Mouse (Mus musculus) lung, adult 18-20 months (tissue): ENCODE results near the gene Gm40193.
A peak's percentile ranks its signal among the peaks of the same experiment; 100 is the strongest.
"Not testable (repeated sequence)": the region's sequence is repeated elsewhere in the genome, so short reads cannot be mapped to it uniquely, and the experiment has no call there.

Experiments used
- DNase-seq, 2 experiments: peaks; one replicate each; pipeline ENCODE4 v3.0.0; 2022; ENCODE audit warnings: mixed read lengths in 2 of 2

Gm40193 gene

DNA sequence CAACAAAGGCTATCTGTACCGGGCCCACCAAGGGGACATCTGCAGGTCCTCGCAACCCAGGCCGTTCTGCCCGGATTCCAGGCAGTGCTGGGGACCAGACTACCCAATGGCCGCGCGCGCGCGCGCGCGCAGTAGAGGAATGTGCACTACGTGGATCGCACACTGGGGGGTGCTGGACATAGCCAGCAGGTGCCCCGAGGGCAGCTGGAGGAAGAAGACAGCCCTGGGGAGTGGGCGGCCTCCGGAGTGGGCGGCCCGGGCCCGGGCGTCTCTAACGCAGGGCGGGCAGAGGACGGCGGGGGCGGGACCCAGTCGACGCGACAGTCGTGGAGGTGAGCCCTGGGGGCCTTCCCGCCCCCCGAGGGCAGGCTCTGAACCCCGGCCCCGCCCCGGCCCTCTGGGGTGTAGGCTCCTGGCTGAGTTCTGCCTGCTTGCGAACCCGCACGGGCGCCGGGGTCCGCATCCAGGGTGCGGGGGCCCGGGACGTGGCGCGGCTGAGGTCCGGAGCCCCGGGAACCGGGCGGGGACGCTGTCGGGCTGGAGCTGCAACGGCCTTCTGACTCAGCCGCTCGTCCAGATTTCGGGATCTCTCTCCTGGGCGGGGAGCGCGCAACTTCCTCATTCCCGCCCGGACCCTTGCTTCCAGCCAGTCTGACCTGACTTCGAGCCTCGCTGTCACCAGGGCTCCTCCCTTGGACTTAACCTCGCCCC, 7.3 kb upstream of the Gm40193 start, which contains the start of gene Pld2:
Pld2 (plus strand) TSS at position 188 of the 711 bp plus-strand sequence.
- peak; percentile 93 to 96 for DNase-seq

DNA sequence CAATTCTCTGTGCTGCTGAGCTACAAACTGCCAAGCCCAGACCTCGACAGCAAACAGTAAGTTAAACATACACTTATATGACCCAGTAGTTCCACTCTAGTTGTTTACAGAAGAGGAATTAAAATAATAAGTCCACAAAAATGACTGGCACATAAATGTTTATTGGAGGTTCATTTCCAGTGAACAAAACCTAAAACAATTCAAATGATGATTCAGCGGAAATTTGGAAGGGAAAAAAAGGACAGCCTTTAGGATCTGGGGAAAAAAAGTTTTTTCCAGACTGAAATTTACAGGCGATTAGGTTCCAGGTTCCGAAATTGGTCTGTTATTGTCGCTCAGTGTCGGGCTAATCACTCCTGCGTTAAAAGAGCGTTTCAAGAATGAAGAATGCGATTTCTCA, 6.7 kb upstream of the Gm40193 start:
- DNase-seq: no peak

DNA sequence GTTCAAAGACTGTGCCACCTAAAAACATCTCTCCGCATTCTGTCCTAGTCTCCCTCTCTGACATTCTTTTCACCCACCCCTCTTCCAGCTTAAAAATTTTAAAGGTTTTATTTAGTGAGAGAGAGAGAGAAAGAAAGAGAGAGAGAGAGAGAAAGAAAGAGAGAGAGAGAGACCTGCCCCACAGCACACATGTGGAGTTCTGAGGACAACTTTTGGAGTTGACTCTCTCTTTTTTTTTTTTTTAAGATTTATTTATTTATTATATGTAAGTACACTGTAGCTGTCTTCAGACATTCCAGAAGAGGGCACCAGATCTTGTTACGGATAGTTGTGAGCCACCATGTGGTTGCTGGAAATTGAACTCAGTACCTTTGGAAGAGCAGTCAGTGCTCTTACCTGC, 1.7 kb downstream of the Gm40193 start:
- DNase-seq: not testable (repeated sequence)

DNA sequence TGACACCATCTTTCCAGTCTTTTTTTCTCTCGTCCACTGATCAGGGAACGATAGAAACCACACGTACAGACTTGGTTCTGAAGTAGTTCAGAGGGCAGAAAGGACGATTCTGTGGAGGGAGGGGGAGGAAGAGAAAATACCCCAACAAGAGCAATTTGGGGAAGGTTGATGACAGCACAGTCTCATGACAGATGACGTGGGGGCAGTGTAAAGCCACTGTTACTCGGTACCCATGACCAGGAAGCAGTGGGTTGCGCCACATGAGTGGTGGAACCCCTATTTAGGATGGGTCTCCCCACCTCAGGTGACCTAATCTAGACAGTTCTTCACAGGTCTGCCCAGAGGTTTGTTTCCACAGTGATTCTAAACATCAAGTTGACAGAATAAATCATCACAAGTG, 4.1 kb downstream of the Gm40193 start:
- no peak for DNase-seq

DNA sequence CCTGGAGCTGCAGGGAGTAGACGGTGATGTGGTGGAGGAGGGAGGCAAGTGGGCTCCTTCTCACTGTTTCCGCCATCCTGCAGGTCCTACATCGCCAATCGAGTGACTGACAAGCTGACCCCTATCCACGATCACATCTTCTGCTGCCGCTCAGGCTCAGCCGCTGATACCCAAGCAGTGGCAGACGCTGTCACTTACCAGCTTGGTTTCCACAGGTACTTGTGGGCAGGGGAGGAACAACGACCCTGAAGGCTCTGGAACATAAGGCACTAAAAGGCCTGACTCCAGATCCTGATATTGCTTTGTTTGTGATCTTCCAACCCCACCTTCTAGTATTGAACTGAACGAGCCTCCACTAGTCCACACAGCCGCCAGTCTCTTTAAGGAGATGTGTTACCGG, 6.5 kb downstream of the Gm40193 start:
- no peak for DNase-seq

DNA sequence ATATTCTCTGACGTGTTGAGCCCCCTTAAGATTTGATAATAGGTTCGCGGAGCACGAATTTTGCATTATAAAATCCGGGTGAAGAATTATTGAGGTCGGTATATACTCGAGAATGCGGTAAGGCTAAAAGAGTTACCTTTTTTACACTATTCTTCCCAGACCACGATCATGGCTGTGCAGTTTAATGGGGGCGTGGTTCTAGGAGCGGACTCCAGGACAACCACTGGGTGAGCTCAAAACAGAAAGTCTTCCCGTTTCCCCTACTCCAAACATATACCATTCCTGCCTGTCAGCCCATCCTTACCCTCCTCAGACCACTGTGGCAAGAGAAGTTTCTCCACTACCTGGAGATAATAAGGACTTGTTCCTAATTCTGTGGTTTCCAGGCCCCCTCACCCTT, 7.0 kb downstream of the Gm40193 start:
- no peak for DNase-seq

DNA sequence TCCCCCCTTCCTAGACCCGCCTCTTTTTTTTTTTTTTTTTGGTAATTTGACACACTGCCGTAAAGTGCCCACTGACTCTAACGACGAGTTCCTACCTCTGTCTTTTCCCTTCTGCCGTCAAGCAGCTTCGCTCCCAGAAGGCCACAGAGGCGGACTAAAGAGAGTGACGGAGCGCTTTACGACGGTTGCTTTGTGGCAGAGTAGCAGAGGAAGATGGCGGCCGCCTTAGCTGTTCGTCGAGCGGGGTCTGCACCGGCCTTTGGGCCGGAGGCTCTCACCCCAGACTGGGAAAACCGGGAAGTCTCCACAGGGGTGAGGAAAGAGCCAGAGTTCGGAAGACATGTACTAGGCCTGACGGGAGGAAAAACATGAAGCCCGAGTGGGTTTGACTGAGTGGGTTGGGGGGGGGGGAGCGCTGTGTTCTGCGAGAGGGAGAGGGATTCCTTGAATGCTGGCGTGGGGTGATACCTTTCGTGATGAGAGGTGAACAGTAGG, 7.5 kb downstream of the Gm40193 start, which contains the start of gene Psmb6:
Psmb6 (plus strand) TSS at position 184 of the 495 bp plus-strand sequence.
- peak; percentile 95 to 97 for DNase-seq

DNA sequence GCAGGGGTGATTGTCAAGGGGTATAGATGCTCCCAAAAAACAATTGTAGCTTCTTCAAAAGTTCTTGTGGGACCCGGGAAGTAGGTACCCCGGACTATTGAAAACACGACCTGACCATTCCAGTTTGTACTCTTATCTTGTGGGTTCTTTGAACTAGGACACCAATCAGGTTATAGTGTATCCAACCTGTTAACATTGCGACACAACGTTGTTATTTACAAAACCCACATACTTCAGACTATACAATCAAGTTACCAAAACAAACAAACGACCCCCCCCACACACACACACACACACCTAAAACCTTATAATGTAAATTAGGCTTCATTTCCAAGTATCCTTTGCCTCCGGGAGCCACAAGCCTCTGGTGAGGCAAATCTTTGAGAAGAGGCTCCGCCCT, 8.0 kb downstream of the Gm40193 start:
- no peak for DNase-seq

DNA sequence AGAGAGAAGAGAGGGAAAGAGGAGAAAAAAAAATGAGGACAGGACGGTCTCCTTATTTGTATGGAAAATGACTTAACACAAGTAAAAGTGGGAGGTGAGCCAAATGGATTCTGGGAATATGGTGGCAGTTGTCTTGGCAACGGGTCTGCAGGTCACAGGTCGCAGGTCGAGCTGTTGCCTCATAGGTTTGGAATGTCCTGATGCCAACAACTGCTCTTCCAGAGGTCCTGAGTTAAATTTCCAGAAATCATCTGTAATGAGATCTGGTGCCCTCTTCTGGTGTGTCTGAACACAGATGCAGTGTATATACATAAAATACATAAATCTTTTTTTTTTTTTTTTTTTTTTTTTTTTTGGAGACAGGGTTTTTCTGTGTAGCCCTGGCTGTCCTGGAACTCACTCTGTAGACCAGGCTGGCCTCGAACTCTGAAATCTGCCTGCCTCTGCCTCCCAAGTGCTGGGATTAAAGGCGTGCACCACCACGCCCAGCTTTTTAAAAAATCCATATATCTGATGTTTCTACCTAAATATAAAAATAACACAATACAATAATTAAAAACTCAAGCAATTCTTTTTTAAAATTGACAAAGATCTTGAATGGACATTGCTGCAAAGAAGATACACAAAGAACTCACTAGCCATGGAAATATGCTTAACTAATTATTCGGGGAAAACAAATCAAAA, 9.3 kb downstream of the Gm40193 start:
- DNase-seq: not testable (repeated sequence)

DNA sequence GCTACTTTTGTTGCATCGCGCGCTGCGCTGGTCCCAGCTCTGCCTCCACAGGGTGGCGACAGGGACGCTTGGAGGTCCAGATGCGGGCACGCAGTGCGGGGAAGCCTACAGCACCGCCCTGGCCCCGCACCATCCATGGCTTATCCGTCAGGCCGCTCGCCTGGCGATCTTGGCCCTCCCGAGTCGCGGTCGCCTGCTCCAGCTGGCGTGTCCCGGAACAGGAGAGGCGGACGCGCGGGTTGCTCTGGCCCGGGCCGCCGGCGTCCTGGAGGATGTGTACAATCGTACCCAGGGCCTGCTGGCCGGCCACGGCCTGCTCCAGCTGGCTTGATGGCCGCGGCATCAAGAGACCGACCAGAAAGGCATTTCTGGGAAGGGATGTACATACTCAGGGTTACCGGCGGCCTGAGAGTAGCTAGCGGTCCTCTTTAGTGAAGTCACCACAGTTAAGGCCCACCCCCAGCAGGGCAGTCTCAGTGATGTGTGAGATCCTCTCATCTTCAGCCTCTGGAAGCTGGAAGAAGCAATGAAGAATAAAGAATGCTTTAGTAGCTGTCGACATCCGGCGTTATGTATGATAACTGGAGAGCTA, 12.5 kb downstream of the Gm40193 start:
- DNase-seq: peak in 1 of 2 experiments; percentile 25

DNA sequence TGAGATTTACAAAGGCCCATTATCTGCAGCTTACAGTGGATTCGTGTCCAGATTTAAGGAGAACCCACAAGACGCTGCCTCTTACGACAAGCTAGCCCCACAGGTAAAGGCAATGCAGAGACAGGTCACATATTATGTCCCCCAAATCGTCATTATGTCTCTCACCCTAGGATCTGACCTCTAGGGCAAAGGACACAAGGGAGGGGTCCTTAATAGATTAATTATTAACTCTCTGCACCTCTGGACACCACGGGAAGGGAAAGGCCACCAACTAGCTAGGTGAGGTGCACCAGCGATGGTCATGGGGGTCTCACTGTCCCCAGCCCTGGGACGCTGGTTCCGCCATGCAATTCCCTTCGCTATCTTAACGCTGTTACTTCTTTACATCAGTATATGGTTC, 13.8 kb downstream of the Gm40193 start, which contains the start of gene Gltpd2:
Gltpd2 (plus strand) TSS at position 274 of the 400 bp plus-strand sequence.
- no peak for DNase-seq

DNA sequence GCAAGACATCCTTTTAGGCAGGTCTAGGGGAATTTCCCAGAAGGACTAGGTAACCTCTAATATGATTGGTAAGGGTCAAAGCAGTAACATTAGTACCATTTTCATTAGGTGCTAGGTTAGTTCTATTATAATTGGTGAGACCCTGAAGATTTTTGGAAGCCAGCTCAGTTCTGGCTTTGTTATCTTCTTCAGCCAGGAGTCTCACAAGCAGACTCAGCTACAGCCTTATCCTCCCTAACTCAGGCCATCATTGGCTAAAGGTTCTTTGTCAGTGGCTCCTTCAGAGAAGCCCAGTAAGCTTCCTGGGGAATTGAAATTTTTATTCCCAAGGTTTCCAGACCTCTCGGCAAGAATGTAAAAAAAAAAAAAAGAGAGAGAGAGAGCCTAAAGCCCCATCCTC, 14.3 kb downstream of the Gm40193 start:
- no peak for DNase-seq

DNA sequence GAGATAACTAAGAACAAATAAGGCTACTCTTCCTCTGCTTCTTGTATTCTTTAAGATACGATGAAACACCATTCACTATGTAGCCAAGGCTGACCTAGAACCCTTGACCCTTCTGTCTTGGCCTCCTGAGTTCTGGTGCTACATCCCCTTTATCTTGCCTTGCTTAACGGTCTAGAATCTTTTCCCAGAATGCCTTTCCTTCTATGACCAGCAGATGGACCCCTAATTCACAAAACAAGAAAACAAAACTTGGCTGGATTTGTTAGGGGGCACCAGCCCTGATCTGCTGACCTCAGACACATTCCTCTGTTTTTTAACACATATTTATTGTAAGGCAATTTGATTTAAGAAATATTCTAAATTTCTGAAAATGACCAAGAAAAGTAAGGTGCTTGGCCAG, 16.4 kb downstream of the Gm40193 start:
- DNase-seq: peak in 1 of 2 experiments; percentile 31

DNA sequence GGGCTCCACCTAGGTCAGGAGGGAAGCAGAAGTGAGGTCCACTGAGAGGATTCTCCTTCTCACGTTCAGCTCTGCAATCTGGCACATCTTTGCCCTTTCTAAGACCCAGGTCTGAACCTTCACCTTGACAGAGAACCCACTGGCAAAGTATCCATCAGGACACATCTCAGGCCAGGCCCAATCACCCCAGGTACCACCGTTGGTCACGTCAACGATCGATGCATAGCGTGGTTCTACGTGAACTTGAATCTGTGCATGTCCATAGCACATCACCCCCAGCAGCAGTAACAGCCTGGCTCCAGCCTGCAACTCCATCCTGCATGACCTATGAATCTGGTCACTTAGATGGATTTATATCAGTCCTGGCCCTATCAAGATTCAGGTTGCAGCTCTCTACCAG, 18.5 kb downstream of the Gm40193 start, which contains the start of gene Vmo1:
Vmo1 (minus strand) TSS at position 329 of the 400 bp plus-strand sequence.
- no peak for DNase-seq

DNA sequence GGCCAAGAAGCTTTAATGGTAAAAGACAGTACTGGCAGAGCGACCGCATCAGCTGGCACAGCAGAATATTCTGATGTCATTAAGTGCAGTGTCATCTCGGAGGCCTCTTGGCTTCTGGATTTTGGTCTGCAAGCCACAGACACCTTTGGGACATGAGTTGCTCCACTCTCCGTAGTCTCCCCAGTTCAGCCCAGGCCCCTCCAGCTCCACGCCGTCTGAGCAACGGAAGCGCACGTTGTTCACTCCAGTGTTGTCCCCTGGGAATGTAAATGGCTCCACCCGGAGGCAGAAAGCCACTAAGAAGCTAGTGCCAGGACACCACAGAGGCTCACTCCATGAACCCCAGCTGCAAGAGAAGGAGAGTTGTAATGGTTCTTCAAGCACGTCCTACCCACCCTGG, 19.2 kb downstream of the Gm40193 start:
- no peak for DNase-seq

DNA sequence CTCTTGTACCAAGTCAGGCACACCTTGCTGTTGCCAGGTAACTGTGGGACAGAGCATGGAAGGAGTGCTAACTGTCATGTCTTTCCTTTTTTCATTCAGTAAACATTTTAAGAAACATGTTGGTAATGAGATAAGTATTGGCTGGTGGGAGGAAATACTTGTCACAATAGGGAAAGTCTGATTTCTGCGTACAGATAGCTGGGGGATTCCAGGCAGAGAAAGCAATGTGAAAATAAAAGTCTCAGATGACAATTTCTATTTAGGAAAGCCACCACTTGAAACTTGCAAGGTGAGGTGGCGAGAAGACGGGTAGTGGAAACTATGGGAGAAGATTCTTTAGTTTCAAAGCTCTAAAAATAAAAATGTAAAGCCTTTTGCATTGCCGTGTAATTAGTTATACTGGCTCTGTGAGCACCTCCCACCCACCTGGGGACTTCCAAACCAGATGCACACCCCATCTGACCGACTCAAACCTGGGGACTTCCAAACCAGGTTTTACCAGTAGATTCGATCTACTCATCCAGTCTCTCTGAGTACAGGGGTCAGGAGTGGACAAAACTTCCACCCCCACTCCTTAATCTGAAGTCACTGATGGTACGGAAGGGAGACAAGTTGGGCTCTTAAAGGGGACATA, 19.9 kb downstream of the Gm40193 start:
- no peak for DNase-seq

DNA sequence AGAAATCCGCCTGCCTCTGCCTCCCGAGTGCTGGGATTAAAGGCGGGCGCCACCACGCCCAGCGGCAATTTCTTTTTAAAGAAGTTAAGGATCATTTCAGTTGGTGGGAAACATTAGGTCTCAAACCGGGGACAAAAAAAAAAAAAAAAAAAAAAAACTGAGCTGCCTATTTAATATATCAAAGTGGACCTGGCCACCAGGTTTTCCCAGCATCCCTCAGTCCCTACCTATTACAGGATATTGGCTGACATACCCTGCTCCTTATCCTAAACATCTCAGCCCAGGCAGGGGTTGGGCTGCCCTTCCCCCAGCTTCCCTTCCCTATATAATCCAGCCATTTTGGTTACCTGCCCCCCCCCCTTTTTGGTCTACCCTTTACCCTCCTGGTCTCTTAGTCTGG, 20.9 kb downstream of the Gm40193 start:
- no peak for DNase-seq

DNA sequence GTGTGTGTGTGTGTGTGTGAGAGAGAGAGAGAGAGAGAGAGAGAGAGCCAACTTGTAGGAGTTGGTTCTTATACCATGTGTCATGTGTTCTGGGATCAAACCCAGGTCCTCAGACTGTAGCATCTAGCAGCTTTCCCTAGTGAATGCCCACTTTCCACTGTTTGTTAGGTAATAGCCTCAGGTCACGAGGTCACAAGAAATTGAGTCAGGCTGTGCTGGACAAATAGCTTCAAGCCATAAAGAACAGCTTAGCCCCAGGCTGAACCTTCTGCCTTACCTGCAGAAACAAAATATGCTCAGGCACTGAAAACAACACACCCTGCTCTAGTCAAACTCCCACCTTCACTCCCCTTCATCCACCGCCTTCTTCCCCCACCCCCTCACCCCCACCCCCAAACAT, 21.5 kb downstream of the Gm40193 start:
- DNase-seq: no peak

DNA sequence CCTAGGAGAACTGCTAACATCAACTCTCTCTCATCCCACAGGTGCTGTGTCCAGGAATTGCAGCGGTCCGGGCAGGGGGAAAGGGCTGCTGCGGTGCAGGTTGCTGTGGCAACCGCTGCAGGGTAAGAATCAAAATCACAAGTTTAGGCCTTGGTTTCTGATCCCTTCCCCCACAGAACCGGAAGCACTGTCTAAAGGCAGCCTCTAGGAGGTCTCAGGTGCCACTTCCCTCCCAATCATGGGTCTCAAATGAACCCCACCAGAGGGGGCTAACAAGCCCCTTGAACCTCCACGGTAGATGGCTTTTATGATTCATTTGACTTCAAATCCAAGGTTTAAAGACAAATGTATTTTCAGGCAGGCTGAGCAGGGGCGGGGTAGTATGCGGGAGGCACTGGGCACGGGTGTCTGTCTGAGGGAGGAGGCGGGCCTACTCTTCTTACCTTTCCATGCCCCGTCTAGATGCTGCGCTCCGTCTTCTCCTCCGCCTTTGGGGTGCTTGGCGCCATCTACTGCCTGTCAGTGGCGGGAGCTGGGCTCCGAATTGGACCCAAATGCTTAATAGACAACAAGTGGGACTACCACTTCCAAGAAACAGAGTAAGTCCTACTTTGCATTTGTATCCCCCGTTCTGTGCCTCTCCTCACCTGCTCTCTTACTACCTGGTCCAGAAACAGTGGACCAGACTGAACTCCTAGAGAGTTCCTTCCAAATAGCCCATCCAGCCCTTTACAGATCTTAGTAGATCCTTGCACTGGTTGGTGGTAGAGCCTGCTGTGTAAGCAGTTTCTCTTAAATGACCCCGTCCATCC, 22.8 kb downstream of the Gm40193 start:
- peak; percentile 27 to 51 for DNase-seq

DNA sequence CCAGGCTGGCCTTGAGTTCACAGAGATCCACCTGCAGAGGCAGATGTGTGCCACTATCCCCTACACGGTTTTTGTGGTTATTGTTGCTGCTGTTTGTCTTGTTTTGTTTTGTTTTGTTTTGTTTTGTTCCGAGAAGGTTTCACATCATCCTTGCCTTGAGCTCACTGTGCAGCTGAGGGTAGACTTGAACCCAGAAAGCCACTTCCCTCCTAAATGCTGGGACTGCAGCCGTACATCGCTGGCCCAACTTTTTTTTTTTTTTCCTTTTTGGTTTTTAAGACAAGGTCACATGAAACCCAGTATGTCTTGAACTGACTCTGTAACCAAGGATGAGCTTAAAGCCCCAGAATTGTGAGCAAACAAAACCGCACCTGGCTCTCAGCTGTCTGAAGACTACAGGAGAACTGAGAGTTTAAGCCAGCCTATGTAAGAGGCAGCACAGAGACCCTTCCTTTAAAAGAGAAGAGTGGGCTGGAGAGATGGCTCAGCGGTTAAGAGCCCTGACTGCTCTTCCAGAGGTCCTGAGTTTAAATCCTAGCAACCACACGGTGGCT, 25.7 kb downstream of the Gm40193 start:
- DNase-seq: no peak

DNA sequence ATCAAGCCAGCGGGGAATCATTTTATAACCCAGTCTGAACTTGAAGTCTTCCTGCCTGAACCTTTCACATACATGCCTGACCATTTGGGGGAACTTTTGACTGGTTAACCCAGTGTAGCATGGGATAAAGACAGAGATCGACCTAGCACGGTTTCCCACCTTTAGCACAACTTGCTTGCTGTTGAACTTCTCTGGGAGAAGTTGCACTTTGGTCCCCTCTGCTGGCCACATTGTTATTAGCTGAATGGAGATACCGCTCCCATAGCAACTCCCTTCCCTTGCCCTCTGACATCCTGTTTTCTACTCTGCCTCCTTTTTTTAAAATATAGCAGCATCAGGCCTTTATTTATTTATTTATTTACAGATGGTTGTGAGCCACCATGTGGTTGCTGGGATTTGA, 26.4 kb downstream of the Gm40193 start:
- peak; percentile 68 to 78 for DNase-seq

DNA sequence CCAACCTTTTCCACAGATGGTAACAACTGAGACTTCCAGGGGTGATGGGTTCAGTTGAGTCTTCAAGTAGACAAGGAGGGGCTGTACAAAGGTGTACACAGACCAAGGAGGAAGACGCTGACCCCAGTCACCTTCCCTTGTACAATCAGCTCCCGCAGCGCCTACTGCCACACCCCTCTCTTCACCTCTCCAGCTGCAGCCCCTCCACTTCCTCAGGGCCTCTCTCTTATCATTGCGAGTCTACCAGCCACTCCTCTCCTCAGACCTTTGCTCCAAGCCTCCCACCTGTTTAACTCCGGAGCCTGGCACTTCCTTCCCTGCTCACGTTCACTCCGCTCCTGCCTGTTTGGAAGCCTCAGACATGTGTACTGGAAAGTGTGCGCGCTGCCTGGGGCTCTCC, 27.8 kb downstream of the Gm40193 start, which contains the start of gene Tm4sf5:
Tm4sf5 (plus strand) TSS at position 275 of the 400 bp plus-strand sequence.
- no peak for DNase-seq
